Mouse (Mus musculus) small intestine, adult 2 months (tissue): ENCODE data around the gene Clmn. TPM values are rescaled to one million over a fixed set of nuclear protein-coding genes. Genes with fewer than 3 reads are reported as not detected.

Experiments
- H3K27ac ChIP-seq: fragments of 200-500 bp; 2 replicates; pipeline ENCODE4 v1.5.1; 2012; ENCODE audit warnings: low read depth, low read length, control low read depth, inconsistent platforms; ENCODE audit not compliant: insufficient read depth
- H3K27me3 ChIP-seq: fragments of 200-500 bp; 2 replicates; pipeline ENCODE4 v1.6.1; 2012; ENCODE audit warnings: mild to moderate bottlenecking, moderate library complexity, low read length, inconsistent platforms; ENCODE audit not compliant: control insufficient read depth, insufficient read depth
- H3K36me3 ChIP-seq: fragments of 200-500 bp; 2 replicates; pipeline ENCODE4 v1.6.1; 2012; ENCODE audit warnings: mild to moderate bottlenecking, low read length, control low read depth, inconsistent platforms; ENCODE audit not compliant: control insufficient read depth, insufficient read depth
- H3K4me1 ChIP-seq: fragments of 200-500 bp; 2 replicates; pipeline ENCODE4 v1.6.1; 2012; ENCODE audit warnings: low read length, inconsistent platforms, mixed read lengths; ENCODE audit not compliant: control insufficient read depth, insufficient read depth, insufficient read length
- H3K4me3 ChIP-seq: fragments of 200-500 bp; 2 replicates; pipeline ENCODE4 v1.5.1; 2012; ENCODE audit warnings: low read depth, mild to moderate bottlenecking, control low read depth, inconsistent platforms, low read length, moderate library complexity
- CTCF ChIP-seq: fragments of 200-500 bp; IDR thresholded peaks from 2 replicates; pipeline ENCODE4 v1.5.1; 2012; ENCODE audit warnings: low read depth, mild to moderate bottlenecking, control low read depth, inconsistent platforms, low read length, moderate library complexity, mixed read lengths; ENCODE audit not compliant: insufficient replicate concordance, insufficient read length; ENCODE audit errors: extremely low read depth
- POLR2A ChIP-seq: fragments of 200-500 bp; IDR thresholded peaks from 2 replicates; pipeline ENCODE4 v1.6.1; 2012; ENCODE audit warnings: low read depth, mild to moderate bottlenecking, control low read depth, inconsistent platforms, low read length, moderate library complexity
- WGBS: fragments of 180-500 bp; shearing (Covaris S2); methylation state at CpG from one replicate; pipeline ENCODE4 v1.1.7; 2018; 5-methylcytosine and 5-hydroxymethylcytosine counted together
- polyA plus RNA-seq: library from polyadenylated mRNA; depleted of rRNA; stranded (reverse); fragments of >200 nt; gene quantifications from 2 replicates; pipeline ENCODE4 v1.2.3, GENCODE M21; 2012

The Clmn gene
- polyA plus RNA-seq, 1 experiment: 3.4 TPM

- Histone ChIP-seq H3K4me1 (peaks cover 11% of the 10 kb centered on the region), H3K27me3 (no peaks in the 10 kb centered on the region), H3K4me3 (no peak overlapping the region), H3K27ac (no peak overlapping the region), H3K36me3 (no peaks in the 10 kb centered on the region)
- TF ChIP-seq CTCF: no peak
- WGBS: 20% methylated on average over 4 of the region's 4 CpGs
Observed at GRCm38 (mm10) chr12:104753686-104754085, 111.2 kb downstream of the Clmn start.

- Histone ChIP-seq H3K4me1 (peaks cover 14% of the 10 kb centered on the region), H3K27me3 (no peaks in the 10 kb centered on the region), H3K36me3 (no peaks in the 10 kb centered on the region), H3K4me3 (peak within 1 kb of the TSS; percentile 90), H3K27ac (peak within 1 kb of the TSS; percentile 48)
- under 1% methylated on average over 94 of the region's 94 CpGs for WGBS
- TF ChIP-seq POLR2A (peak; percentile 78), CTCF (no peak)
Observed at GRCm38 (mm10) chr12:104751814-104752765, 112.8 kb downstream of the Clmn start, which contains the start of gene Dicer1. Gene Dicer1, minus strand, starts transcription at chr12:104751952.

DNA sequence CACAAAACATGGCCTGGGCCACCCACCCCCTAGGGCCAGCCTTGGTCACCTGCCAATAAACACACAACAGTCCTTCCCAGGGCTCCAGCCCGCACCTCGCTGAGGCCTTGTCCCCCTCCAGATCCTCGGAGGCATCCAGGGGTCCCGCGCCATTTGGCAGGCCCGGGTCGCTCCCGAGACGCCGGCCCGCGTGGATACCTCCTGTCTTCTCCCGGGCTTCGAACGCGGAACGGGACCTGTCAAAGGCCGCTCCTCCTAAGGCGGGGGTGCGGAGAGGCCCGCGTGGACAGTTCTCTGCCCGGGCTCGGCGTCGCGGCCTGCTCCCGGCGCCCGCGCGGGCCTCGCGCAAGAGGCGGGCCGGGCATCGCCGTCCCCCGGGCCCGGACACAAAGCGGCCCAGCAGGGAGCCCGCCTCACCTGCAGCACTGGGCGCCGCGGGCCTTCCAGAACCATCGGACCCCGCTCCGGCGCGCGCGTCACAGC is 113.5 kb downstream of the Clmn start:
- TF ChIP-seq POLR2A: no peak
- TF ChIP-seq CTCF: no peak
- peaks cover 17% of the 10 kb centered on the region for H3K4me1 ChIP-seq
- H3K27ac ChIP-seq: 0 out of 2 replicates have a peak overlapping the region, but pooled peaks have one; percentile 7
- H3K4me3 ChIP-seq: peak overlapping the region; percentile 90
- H3K36me3 ChIP-seq: no peaks in the 10 kb centered on the region
- under 1% methylated on average over 52 of the region's 52 CpGs for WGBS
- no peaks in the 10 kb centered on the region for H3K27me3 ChIP-seq

DNA sequence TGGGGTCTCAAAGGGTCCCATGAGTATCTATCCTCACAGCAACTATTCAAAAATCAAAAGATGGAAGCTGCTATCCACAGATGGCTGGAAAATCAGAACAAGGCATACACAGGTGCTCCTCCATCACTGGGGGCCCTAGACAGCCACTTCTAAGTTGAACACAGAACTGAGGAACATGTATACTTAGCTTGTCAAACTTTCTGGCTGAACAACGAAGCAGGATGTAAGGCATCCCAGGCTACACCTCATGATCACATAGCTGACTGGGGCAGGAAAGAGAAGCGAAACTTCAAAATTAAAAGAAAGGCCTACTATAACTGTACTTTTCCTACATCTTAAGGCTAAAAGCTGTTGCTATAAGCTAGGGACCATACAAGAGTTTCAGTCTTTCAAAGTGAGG is 115.9 kb downstream of the Clmn start:
- H3K27me3 ChIP-seq: no peaks in the 10 kb centered on the region
- no peaks in the 10 kb centered on the region for H3K36me3 ChIP-seq
- WGBS: 69% methylated on average over 2 of the region's 2 CpGs
- H3K4me1 ChIP-seq: peaks cover 20% of the 10 kb centered on the region
- TF ChIP-seq POLR2A (no peak), CTCF (no peak)
- H3K4me3 ChIP-seq: no peak overlapping the region
- no peak overlapping the region for H3K27ac ChIP-seq

- Histone ChIP-seq H3K27me3 (no peaks in the 10 kb centered on the region), H3K27ac (no peak overlapping the region), H3K4me3 (no peak overlapping the region), H3K36me3 (no peaks in the 10 kb centered on the region), H3K4me1 (peaks cover 20% of the 10 kb centered on the region)
- WGBS: 82% methylated on average over 5 of the region's 5 CpGs
- no peak for TF ChIP-seq POLR2A
- TF ChIP-seq CTCF: no peak
Observed at GRCm38 (mm10) chr12:104747252-104747651, 117.6 kb downstream of the Clmn start.

GRCm38 (mm10) chr12:104746601-104747000 is 118.3 kb downstream of the Clmn start:
- H3K27ac ChIP-seq: 0 out of 2 replicates have a peak overlapping the region, but pooled peaks have one; percentile 7
- peaks cover 20% of the 10 kb centered on the region for H3K4me1 ChIP-seq
- no peaks in the 10 kb centered on the region for H3K27me3 ChIP-seq
- no peak for TF ChIP-seq POLR2A
- TF ChIP-seq CTCF: no peak
- H3K36me3 ChIP-seq: no peaks in the 10 kb centered on the region
- H3K4me3 ChIP-seq: no peak overlapping the region
- WGBS: 29% methylated on average over 2 of the region's 2 CpGs

DNA sequence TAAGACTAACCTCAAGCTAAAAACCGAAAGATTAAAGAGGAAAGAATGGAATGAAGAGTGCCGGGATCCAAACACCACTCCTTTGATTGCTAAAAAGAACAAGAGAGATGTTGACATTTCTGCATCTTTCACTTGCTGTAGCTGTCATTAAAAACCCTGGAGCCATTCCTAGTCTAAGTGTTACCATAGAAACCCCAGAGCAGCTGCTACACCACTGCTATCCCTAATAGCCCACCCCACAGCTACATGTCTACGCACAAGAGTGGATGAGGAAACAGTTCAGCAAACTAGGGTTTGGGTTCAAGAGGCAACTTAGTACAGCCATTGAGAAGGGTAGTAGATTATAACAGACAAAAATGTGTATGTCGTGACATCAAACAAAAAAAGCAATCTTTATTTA is 121.2 kb downstream of the Clmn start:
- WGBS: 84% methylated on average over 4 of the region's 4 CpGs
- H3K4me1 ChIP-seq: peaks cover 18% of the 10 kb centered on the region; the same call in 1 of the 2 replicates

More for the DNA sequence above, 121.2 kb downstream of the Clmn start:
- Histone ChIP-seq H3K4me3 (no peak overlapping the region), H3K27me3 (no peaks in the 10 kb centered on the region), H3K27ac (no peak overlapping the region), H3K36me3 (no peaks in the 10 kb centered on the region)
- TF ChIP-seq CTCF (no peak), POLR2A (no peak)
